Mouse (Mus musculus): ENCODE results near the gene Tlcd2.

Gene Tlcd2

DNA sequence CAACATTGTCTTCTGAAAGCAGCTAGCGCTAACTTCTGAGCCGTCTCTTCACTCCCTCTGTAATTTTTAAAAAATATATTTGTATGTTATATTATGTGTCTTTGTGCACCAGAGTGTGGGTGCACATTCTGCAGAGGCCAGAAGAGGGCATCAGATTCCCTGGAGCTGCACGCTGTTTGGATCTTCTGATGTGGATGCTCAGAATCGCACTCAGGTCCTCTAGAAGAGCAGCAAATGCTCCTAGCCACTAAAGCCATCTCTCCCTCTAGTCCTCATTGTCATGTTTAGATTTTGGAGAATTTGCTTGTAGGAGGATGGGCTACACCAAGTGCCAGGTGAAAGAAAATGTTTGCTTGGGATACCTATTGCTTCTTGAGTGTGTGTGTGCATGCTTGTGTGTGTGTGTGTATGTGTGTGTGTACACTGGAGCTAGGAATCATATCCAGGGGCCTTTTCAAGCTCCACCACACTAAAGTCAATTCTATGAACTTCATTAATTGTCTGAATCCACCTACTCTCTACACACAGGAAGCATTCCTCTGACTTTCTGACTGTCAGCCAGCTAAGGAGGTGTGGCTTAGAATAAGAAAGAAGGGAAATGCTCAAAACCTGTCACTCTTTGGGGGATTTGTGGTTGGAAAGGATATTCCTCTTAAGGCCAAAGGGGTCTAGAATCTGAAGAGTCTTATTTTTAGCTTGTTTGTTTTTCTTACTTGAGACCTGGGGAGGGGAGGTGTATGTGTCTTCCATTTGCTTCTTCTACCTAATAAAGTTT is 5.4 kb downstream of the Tlcd2 start:
- peak; percentile 11 for DNase-seq (ENCODE audit: low read depth)

DNA sequence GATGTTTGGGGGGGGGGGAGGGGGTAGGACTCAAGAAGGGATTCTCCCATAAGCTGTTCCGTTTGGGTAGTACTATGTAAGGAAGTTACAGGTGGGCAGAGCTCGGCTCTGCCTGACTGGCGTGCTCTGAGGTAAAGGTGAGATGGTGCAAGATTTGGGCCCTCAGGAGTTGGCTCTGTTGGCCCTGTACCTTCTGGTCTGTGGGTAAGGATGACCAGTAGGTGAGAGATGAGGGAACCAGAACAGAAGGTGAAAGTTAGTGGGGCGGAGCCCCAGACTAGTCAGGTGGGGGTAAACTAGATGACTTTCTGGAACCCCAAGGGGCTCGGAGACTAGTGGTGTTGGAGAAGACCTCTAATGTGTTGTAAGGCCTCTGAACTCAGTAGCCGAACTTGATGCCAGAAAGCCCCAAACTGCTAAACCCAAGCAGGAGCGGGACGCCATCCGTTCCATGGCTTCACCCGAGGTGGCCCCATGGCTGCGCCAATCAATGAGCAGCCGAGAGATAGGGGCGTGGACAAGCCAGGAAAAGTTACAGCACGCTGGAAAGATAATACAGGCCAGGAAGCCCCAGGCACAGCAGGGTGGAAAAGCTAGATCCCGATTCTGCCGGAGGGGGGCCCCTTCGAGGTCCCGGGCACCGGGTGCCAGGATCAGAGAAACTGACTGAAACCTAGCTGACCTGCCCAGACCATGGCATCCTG is 6.1 kb downstream of the Tlcd2 start:
- DNase-seq (ENCODE audit: low read depth), result peak; percentile 27

DNA sequence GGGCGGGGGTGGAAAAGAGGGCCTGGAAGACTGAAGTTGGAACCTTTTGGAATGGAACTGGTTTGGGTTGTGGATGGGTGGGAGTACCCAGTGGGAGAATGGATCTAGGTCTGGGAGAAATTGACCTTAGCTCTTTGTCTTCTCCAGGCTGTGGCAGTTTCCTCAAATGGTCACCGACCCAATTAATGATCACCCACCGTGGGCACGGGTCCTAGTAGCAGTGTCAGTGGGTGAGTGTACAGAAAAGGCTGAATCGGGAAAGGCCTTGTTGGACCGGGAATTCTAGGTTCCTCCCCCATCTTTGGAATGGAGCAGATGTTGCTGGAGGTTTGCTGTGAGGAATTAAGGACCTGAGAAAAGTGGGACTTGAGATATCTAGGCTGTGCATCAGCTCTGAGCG is 6.9 kb downstream of the Tlcd2 start:
- no peak for DNase-seq (ENCODE audit: low read depth)

DNA sequence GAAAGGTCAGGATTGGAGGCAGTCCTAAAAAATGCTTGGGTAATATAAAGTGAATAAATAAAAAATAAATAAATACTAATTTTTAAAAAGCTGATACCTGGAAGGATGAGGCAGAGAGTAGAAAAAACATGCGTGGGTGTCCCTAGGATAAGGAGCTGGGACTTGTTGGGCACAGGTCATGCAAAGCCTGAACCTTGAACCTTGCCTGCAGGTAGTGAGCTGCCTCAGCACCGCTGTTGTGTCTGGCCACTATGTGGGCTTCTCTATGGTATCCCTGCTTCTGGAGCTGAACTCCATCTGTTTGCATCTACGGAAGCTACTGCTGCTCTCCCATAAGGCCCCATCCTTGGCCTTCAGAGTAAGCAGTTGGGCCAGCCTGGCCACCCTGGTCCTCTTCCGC is 7.7 kb downstream of the Tlcd2 start:
- no peak for DNase-seq (ENCODE audit: low read depth)

DNA sequence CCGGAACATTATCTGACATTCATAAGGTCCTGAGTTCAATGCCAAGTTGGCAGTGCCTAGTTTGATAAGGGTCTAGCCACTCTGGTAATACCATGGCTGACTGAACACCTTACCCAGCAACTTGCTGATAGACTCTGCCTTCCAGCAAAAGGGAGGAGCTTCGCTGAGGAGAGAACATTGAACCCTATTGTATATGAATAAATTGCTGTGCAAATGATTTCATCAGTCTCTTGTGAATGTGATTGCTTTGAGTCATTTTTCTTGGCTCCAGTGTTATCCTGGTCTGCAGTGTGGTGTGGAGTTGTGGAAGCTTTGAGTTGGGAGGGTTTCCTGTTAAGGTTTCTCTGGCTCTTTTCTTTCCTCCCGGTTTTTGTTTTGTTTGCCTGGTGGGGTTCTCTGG is 9.2 kb downstream of the Tlcd2 start:
- DNase-seq (ENCODE audit: low read depth), result peak; percentile 54

DNA sequence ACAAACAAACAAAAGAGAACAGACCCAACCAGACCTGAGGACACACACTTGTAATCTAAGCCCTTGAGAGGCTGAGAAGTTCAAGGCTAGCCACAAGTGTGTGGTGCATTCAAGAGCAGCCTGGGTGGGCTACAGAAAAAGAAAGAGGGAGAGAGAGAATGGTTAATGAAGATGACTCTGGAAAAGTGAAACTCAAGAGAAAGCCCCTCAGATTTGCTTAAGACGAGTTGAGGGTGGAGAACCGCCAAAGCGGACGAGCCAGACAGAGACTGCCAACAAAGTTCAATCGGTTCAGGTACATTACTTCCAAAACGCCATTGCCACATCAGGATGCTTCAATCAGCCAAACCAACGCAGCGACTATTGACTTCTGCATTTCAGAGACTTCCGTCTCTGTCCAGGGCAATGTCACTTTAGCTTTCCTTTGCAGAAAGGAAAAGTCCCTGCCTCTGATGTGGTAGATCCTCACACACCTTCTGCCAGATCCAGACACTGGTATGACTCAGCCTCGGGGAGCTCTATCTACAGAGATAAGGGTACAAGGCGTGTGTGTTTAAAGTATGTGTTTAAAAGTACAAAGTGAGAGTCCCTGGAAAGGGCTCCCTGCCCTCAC is 11.1 kb downstream of the Tlcd2 start:
- no peak for DNase-seq (ENCODE audit: low read depth)

DNA sequence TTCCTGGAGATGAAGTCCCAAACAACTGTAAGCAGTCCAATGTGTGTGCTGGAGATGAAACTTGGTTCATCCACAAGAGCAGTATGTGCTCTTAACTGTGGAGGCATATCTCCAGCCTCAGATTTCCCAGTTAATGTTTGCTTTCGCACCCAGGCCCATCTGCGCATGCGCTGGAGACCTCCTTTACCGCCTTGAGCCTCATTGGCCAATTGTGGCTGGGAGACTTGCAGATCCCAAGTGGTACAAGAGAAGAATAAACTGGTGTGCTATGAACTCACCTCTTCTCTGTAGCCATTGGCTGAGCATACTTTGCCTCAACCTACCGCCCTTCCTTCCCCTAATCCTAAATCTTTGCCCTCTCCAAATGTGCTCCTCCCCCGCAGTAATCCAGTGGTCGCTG is 11.9 kb downstream of the Tlcd2 start:
- no peak for DNase-seq (ENCODE audit: low read depth)

DNA sequence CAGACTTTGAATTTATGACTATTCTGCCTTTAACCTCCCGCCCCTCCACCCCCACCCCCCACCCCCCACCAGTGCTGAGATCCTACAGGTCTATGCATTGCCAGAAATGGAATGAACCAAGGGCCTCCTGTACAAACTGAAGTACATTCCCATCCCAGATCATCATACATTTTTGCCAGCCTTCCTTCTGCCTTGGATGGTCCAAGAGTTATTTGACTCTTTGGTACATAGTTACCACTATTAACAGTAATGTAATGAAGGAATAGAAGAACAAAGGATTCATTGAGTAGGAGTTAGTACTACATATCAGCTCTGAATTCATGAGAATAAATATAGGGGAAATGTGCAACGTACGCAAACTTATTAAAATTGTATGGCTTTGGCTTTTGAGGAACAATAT is 24.7 kb downstream of the Tlcd2 start:
- DNase-seq (ENCODE audit: low read depth), result no peak

DNA sequence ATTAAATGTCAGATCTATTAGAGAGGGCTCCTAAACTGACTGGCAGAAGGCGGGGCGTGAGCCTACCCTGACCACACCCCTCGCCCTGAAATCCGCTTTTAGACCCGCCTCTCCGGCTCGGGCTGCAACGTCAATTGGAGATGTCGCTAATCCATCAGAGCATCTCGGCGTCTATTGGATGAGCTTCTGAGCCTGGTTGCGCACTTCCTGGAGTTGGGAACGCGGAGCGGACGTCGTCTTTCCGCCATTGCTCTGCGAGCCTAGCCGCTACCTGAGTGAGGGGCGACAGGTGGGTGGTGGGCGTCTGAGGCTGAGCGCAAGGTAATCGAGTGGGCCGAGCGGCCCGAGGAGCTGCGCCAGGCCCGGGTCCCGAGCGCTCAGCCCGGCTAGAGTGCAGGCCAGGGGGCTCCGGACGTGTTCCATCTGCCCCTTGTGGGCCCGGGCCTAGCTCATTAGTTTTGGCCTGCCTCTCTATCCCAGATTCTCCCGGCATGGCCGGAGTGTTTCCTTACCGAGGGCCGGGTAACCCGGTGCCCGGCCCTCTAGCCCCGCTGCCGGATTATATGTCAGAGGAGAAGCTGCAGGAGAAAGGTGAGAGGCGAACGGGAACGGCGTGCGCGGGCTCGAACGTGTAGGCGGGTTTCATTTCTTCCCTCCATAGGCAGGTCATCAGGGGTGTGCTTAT is 25.2 kb downstream of the Tlcd2 start, which contains the start of gene Prpf8:
Gene Prpf8 (plus strand): TSS at position 216 of the 685 bp plus-strand sequence.
- DNase-seq (ENCODE audit: low read depth), result peak; percentile 97

DNA sequence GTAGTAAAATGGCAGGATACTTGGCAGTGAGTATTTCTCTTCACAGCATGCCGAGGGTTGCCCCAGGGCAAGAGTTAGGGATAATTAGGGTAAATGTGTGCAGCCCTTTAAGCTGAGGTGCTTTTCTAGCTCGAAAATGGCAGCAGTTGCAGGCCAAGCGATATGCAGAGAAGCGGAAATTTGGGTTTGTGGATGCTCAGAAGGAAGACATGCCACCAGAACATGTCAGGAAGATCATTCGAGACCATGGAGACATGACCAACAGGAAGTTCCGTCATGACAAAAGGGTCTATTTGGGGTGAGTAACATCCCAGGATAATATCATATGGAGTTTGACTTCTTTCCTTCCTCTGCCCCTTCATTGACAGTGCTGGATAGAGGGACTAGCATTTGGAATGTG is 26.0 kb downstream of the Tlcd2 start:
- no peak for DNase-seq (ENCODE audit: low read depth)

DNA sequence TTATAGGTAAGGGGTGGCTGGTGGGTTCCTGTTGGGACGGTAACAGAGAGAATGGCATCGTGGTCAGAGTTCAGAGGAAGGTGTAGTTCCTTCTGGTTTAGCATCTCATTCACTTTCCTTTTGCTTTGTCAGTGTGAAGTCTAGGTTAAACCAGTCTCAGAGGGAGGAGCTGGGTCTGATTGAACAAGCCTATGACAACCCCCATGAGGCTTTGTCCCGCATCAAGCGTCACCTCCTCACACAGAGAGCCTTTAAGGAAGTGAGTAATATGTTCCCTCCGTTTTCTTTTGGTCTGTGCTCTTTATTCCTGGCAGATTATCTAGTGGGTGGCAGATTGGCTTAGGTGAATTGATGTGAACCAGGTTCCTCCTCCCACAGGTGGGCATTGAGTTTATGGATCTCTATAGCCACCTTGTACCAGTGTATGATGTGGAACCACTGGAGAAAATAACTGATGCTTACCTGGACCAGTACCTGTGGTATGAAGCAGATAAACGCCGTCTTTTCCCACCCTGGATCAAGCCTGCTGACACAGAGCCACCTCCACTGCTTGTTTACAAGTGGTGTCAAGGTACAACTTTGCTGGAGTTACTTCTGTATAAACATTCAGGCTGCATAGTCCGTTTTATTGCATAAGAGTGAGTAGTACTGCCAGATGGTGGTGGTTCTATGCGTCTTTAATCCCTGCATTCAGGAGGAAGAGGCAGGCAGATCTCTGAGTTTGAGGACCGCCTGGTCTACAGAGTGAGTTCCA is 33.0 kb downstream of the Tlcd2 start:
- no peak for DNase-seq (ENCODE audit: low read depth)

DNA sequence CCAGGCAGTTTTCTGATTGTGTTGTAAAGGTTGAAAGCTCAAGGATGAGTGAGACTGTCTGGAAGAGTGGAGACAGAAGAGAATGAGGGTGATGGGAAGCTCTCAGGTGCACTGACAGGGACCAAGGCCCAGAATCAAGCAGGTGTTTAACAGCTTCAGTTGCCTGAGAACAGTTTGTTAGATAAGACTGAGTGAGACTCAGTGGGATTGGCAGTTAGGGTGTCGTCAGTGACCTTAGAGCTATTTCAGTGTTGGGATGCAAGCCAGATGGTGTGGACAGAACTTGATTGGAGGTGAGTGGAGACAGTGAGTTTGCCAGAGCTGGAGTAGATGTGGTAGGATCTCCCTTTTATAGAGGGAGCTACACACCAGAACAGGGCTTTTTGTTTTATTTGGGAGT is 36.6 kb downstream of the Tlcd2 start:
- no peak for DNase-seq (ENCODE audit: low read depth)

DNA sequence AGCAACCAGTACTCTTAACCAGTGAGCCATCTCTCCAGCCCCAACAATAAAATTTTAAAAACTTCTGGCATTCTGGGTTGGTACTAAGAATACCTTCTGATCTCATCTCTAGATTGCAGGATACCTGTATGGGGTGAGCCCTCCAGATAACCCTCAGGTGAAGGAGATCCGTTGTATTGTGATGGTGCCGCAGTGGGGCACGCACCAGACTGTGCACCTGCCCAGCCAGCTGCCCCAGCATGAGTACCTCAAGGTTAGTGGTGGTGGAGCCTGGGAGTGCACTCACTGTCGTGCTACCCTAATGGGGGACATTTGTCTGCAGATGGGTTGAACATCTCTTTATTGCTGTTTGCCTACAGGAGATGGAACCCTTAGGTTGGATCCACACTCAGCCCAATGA is 46.6 kb downstream of the Tlcd2 start:
- no peak for DNase-seq (ENCODE audit: low read depth)

DNA sequence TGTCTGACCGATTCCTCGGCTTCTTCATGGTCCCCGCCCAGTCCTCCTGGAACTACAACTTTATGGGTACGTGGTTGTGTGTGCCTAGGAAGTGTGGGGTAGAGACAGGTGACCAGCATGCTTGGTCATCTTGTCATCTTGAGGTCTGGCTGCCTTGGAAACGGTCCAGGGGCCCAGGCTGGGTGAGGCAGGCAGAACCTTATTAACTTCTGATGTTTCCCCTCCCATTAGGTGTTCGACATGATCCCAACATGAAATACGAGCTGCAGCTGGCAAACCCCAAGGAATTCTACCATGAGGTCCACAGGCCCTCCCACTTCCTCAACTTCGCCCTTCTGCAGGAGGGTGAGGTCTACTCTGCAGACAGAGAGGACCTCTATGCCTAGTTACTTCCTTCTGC is 47.4 kb downstream of the Tlcd2 start:
- DNase-seq (ENCODE audit: low read depth), result no peak

DNA sequence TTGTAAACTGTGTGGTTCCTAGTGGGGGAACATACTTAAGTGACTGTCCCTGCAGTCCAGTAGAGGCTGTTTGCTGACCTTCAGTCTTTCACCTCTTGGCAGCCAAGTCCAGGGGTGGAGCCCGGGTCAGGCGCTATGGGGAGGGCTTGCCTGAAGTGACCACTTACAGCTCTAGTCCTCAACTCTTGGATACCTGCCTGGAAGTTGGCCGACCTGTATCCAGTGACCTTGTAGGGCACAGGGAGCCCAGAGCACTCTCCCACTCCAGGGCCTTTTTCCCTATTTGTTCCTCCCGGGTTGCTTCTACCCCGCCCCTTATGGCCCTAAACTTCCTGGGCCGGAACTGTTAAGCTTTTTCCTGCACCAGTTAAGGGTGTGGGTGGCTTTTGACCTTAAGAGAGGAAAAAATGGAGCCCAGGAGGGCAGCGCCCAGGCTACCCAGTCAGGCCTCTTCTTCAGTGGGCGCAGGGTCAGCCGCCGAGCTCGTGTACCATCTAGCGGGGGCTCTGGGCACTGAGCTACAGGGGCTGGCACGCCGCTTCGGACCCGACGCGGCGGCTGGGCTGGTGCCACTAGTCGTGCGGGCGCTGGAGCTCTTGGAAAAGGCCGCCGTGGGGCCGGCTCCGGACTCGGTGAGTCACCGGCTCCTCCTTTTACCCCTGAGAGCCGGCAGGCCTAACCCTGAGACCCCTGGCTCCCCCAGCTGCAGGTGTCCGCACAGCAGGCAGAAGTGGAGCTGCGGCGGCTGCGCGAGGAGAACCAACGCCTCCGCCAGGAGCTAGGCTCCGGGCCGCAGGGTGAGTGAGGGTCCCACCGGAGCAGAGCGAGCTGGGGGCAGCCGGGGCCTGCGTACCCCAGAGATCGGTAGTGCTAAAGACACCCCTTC is 48.5 kb downstream of the Tlcd2 start, which contains the start of gene Rilp:
Gene Rilp (plus strand): TSS at position 354 of the 886 bp plus-strand sequence.
- no peak for DNase-seq (ENCODE audit: low read depth)

DNA sequence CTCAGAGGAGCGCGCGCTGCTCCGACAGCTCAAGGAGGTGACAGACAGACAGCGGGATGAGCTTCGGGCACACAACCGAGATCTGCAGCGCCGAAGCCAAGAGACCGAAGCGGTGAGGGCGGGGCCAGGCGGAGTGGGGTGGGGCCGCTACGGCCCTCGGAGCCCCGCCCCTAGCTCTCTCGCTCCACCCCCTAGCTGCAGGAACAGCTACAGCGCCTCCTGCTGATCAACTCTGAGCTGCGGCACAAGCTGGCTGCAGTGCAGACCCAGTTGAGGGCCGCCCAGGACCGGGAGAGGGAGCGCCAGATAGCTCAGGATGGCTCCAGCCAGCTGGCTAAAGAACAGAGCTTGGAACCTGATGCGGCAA is 49.1 kb downstream of the Tlcd2 start:
- no peak for DNase-seq (ENCODE audit: low read depth)

DNA sequence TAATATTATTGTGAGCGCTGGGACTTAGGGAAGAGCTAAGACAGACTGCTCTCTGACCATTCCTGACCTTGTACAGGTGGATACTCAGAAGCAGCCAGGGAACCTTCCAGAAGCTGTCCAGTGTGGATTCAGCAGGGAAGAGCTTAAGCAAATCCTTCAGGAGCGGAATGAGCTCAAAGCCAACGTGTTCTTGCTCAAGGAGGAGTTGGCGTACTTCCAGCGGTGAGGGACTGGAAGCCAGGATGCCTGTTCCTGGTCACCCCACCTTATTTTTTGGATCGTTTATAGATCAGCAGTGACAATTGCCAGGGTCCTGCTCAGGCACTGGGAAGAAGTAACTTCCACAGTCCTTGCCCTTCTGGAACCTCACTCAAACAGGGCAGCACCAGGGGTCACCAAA is 49.7 kb downstream of the Tlcd2 start:
- no peak for DNase-seq (ENCODE audit: low read depth)

DNA sequence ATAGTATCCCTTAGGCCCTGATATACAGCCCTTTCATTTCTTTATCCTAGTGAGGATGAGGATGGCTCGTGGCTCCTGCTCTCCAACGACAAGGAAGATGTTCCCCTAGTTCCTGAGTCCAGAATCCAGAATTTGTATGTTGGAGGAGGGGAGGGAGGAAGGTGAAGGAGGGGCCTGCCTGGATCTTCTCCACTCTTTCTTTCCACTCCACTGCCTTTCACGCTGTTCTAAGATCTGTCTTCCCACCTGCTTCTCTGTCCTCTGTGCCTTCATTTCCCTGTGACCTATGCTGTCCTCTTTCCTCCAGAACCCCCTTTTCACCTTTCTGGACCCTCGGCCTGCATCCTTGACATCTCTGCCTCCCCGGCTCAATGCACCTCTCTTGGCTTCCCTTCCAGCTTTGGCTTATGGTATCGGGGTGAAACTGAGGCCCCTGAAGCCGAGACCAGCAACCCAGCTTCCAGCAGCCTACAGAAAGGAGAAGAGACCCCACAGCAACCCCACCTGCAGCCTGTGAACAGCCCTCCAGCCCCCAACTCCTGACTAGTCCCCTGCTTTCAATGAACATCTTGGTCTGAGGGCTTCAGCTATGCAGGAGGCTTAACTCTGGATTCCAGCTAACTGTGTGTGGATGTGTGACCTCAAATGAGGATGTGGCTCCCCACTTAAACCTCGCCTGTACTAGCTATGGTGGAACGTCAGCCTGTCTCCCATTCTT is 50.9 kb downstream of the Tlcd2 start:
- no peak for DNase-seq (ENCODE audit: low read depth)

DNA sequence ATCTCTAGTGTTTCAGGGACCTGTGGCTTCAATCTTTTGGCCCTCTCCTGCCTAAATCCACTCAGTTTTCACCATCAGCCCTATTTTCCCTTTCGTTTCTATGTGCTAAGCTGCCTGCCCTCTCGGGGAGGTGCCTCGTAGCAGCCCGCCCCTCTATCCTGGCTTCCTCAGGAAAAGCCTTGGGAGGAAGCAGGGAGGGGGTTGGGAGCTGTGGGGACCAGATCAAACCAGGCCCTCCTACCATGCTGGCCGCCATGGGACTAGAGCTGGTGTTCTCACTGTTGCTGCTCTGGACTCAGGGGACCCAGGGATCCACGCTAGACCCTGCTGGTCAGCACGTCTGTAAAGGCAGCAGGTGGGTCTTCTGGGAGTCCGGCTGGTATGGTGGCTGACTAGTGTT is 51.8 kb downstream of the Tlcd2 start, which contains the start of gene Scarf1:
Gene Scarf1 (plus strand): TSS at position 205 of the 400 bp plus-strand sequence.
- DNase-seq (ENCODE audit: low read depth), result no peak

DNA sequence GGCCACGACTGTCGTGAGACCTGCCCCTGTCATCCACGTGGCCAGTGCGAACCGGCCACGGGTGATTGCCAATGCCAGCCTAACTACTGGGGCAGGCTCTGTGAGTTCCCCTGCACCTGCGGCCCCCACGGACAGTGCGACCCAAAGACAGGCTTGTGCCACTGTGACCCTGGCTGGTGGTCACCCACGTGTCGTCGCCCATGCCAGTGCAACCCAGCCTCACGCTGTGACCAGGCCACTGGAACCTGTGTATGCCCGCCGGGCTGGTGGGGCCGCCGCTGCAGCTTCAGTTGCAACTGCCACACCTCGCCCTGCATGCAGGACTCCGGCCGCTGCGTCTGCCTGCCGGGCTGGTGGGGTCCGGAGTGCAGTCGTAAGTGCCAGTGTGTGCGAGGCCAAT is 53.7 kb downstream of the Tlcd2 start:
- DNase-seq (ENCODE audit: low read depth), result no peak
